Mouse (Mus musculus): ENCODE measurements around the gene Lrp2. TPM values are rescaled to one million over a fixed set of nuclear protein-coding genes. Genes with fewer than 3 reads are reported as not detected.

The Lrp2 gene
- total and polyA plus RNA-seq, 3 experiments = 0.31 to 1.2 (median 0.84) TPM

- Histone ChIP-seq H3K79me2 (replicated peaks; ENCODE audit: control insufficient read depth, insufficient read depth, low read length) (no peaks in the 10 kb centered on the region), H3K27ac (no peak overlapping the region), H3K4me3 (no peak overlapping the region), H3K36me3 (ENCODE audit: control insufficient read depth, insufficient read depth, low read length) (no peaks in the 10 kb centered on the region), H3K4me1 (ENCODE audit: control insufficient read depth, insufficient read depth, low read length) (no peaks in the 10 kb centered on the region), H3K27me3 (ENCODE audit: control insufficient read depth, insufficient read depth, low read length) (no peaks in the 10 kb centered on the region), H3K9ac (ENCODE audit: low read depth, low read length) (no peak overlapping the region)
- WGBS = 86% methylated on average over 7 of the region's 7 CpGs
- TF ChIP-seq CTCF (IDR thresholded peaks at IDR 0.05) (no peak), EP300 (IDR thresholded peaks at IDR 0.05; ENCODE audit: insufficient read depth, low read depth, low read length) (no peak)
- no peak for DNase-seq
- intact Hi-C loops (cut with DNase I) = no loop called here
Observed at GRCm38 (mm10) chr2:69603726-69604393, 18.0 kb upstream of the Lrp2 start.

- Histone ChIP-seq H3K27me3 (ENCODE audit: control insufficient read depth, insufficient read depth, low read length) (no peaks in the 10 kb centered on the region), H3K27ac (no peak overlapping the region), H3K36me3 (ENCODE audit: control insufficient read depth, insufficient read depth, low read length) (no peaks in the 10 kb centered on the region), H3K9ac (ENCODE audit: low read depth, low read length) (no peak overlapping the region), H3K4me3 (no peak overlapping the region), H3K79me2 (replicated peaks; ENCODE audit: control insufficient read depth, insufficient read depth, low read length) (no peaks in the 10 kb centered on the region), H3K4me1 (ENCODE audit: control insufficient read depth, insufficient read depth, low read length) (no peaks in the 10 kb centered on the region)
- 81% methylated on average over 2 of the region's 2 CpGs for WGBS
- DNase-seq = no peak
- TF ChIP-seq POLR2A (IDR thresholded peaks at IDR 0.05; ENCODE audit: insufficient read depth, low read depth, low read length) (no peak), CTCF (IDR thresholded peaks at IDR 0.05) (no peak), EP300 (IDR thresholded peaks at IDR 0.05; ENCODE audit: insufficient read depth, low read depth, low read length) (no peak)
- intact Hi-C loops (cut with DNase I) = no loop called here
Observed at GRCm38 (mm10) chr2:69593168-69593567, 7.3 kb upstream of the Lrp2 start.

- no peak for DNase-seq
- Histone ChIP-seq H3K4me1 (ENCODE audit: control insufficient read depth, insufficient read depth, low read length) (no peaks in the 10 kb centered on the region), H3K79me2 (replicated peaks; ENCODE audit: control insufficient read depth, insufficient read depth, low read length) (no peaks in the 10 kb centered on the region), H3K9ac (ENCODE audit: low read depth, low read length) (no peak overlapping the region), H3K27ac (no peak overlapping the region), H3K27me3 (ENCODE audit: control insufficient read depth, insufficient read depth, low read length) (no peaks in the 10 kb centered on the region), H3K36me3 (ENCODE audit: control insufficient read depth, insufficient read depth, low read length) (no peaks in the 10 kb centered on the region), H3K4me3 (no peak overlapping the region)
- intact Hi-C loops (cut with DNase I) = no loop called here
- 62% methylated on average over 1 of the region's 1 CpGs for WGBS
- no peak for TF ChIP-seq EP300 (IDR thresholded peaks at IDR 0.05; ENCODE audit: insufficient read depth, low read depth, low read length)
- no peak for TF ChIP-seq CTCF (IDR thresholded peaks at IDR 0.05)
- TF ChIP-seq POLR2A (IDR thresholded peaks at IDR 0.05; ENCODE audit: insufficient read depth, low read depth, low read length) = no peak
Observed at GRCm38 (mm10) chr2:69592536-69592935, 6.7 kb upstream of the Lrp2 start.

GRCm38 (mm10) chr2:69591966-69592505 lies 6.2 kb upstream of the Lrp2 start:
- Histone ChIP-seq H3K36me3 (ENCODE audit: control insufficient read depth, insufficient read depth, low read length) (no peaks in the 10 kb centered on the region), H3K4me3 (no peak overlapping the region), H3K79me2 (replicated peaks; ENCODE audit: control insufficient read depth, insufficient read depth, low read length) (no peaks in the 10 kb centered on the region), H3K4me1 (ENCODE audit: control insufficient read depth, insufficient read depth, low read length) (no peaks in the 10 kb centered on the region), H3K27ac (no peak overlapping the region), H3K9ac (ENCODE audit: low read depth, low read length) (no peak overlapping the region), H3K27me3 (ENCODE audit: control insufficient read depth, insufficient read depth, low read length) (peaks cover 2% of the 10 kb centered on the region; the same call in 1 of the 2 replicates)
- no peak for DNase-seq
- TF ChIP-seq CTCF (IDR thresholded peaks at IDR 0.05) (no peak), EP300 (IDR thresholded peaks at IDR 0.05; ENCODE audit: insufficient read depth, low read depth, low read length) (no peak), POLR2A (IDR thresholded peaks at IDR 0.05; ENCODE audit: insufficient read depth, low read depth, low read length) (no peak)
- WGBS = 59% methylated on average over 7 of the region's 7 CpGs
- intact Hi-C loops (cut with DNase I) = no loop called here

- WGBS = 77% methylated on average over 1 of the region's 1 CpGs
Observed at GRCm38 (mm10) chr2:69590548-69590947, 4.7 kb upstream of the Lrp2 start.

GRCm38 (mm10) chr2:69587896-69588295 lies 2.0 kb upstream of the Lrp2 start:
- no peak for DNase-seq
- intact Hi-C loops (cut with DNase I) = no loop called here
- TF ChIP-seq EP300 (IDR thresholded peaks at IDR 0.05; ENCODE audit: insufficient read depth, low read depth, low read length) (no peak), CTCF (IDR thresholded peaks at IDR 0.05) (no peak), POLR2A (IDR thresholded peaks at IDR 0.05; ENCODE audit: insufficient read depth, low read depth, low read length) (no peak)
- 1% methylated on average over 18 of the region's 23 CpGs for WGBS
- Histone ChIP-seq H3K4me3 (no peak overlapping the region), H3K4me1 (ENCODE audit: control insufficient read depth, insufficient read depth, low read length) (no peaks in the 10 kb centered on the region), H3K27ac (no peak overlapping the region), H3K79me2 (replicated peaks; ENCODE audit: control insufficient read depth, insufficient read depth, low read length) (no peaks in the 10 kb centered on the region), H3K36me3 (ENCODE audit: control insufficient read depth, insufficient read depth, low read length) (no peaks in the 10 kb centered on the region), H3K27me3 (ENCODE audit: control insufficient read depth, insufficient read depth, low read length) (peaks cover 15% of the 10 kb centered on the region), H3K9ac (ENCODE audit: low read depth, low read length) (no peak overlapping the region)

More at GRCm38 (mm10) chr2:69590548-69590947, 4.7 kb upstream of the Lrp2 start:
- intact Hi-C loops (cut with DNase I) = no loop called here
- no peaks in the 10 kb centered on the region for H3K36me3 ChIP-seq (ENCODE audit: control insufficient read depth, insufficient read depth, low read length)
- no peak overlapping the region for H3K4me3 ChIP-seq
- DNase-seq = no peak
- H3K4me1 ChIP-seq (ENCODE audit: control insufficient read depth, insufficient read depth, low read length) = no peaks in the 10 kb centered on the region
- no peaks in the 10 kb centered on the region for H3K79me2 ChIP-seq (replicated peaks; ENCODE audit: control insufficient read depth, insufficient read depth, low read length)
- TF ChIP-seq POLR2A (IDR thresholded peaks at IDR 0.05; ENCODE audit: insufficient read depth, low read depth, low read length) = no peak
- no peak for TF ChIP-seq CTCF (IDR thresholded peaks at IDR 0.05)
- no peak for TF ChIP-seq EP300 (IDR thresholded peaks at IDR 0.05; ENCODE audit: insufficient read depth, low read depth, low read length)
- H3K27ac ChIP-seq = no peak overlapping the region
- H3K27me3 ChIP-seq (ENCODE audit: control insufficient read depth, insufficient read depth, low read length) = peaks cover 10% of the 10 kb centered on the region
- H3K9ac ChIP-seq (ENCODE audit: low read depth, low read length) = no peak overlapping the region

All from heart, adult 2 months (tissue).